Comparison of ENCODE assay signal across 8 mouse cellular contexts in the genomic region with DNA sequence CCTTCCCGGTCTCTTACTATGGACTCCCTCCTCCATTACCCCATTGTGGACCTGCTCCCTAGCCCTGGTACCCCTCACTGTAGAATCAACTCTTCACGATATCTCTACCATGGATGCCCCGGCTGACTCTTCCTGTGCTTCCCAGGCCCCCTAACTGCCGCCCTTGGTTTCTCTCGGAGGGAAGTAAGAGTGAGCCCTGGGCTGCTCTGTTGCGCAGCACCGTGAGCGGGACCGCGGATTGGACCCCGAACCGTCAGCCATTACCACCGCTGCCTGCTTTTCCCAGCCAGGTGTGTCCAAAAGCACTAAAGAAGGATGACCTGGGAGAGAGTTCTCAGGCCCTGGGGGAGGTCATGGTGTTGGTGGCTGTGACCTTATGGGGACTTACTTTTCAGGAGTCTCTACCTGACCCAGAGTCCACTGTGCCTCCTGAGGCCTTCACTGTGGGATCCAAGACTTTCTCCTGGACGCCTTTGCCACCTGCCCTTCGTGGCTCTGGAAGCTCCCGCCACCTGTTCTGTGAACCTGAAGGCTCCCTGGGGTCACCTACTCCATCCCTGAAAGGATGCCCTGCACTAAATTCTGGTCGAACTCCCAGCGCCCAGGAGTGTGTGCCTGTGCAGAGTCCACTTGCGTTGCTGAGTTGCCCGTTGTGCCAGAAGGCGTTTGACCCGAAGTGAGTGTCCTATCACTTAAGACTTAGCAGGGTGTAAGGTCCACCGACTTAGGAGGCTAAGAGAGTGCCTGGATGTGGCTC. TPM values are rescaled to one million over a fixed set of nuclear protein-coding genes. Genes with fewer than 3 reads are reported as not detected.
DNase-seq lines count a peak whose midpoint lies in the region; ATAC-seq and TF ChIP-seq lines count a peak whose summit lies in the region.

No protein-coding gene starts in this region.

- H3K4me1 ChIP-seq in bone marrow, adult 2 months (ENCODE audit: control insufficient read depth, insufficient read depth, low read length): no peaks in the 10 kb centered on the region; the same call in 1 of the 2 replicates
- peaks cover 16% of the 10 kb centered on the region for H3K4me1 ChIP-seq in forebrain, embryonic 11.5 days (replicated peaks; ENCODE audit: control insufficient read depth, insufficient read depth, low read length)
- peaks cover 28% of the 10 kb centered on the region for H3K4me1 ChIP-seq in liver, embryonic 15.5 days (replicated peaks)
- H3K4me1 ChIP-seq in small intestine, adult 2 months (ENCODE audit: control insufficient read depth, insufficient read depth, insufficient read length, low read length): peaks cover 7% of the 10 kb centered on the region; the same call in 1 of the 2 replicates

- peak; percentile 26 for DNase-seq in right cerebral cortex, postnatal 25 days
- DNase-seq in right cerebral cortex, adult 2 months (ENCODE audit: low spot score in 2 of 2): no peak
- DNase-seq in forebrain, embryonic 11.5 days (ENCODE audit: low spot score): peak; percentile 58
- no peak for DNase-seq in gastrocnemius, postnatal 25 days

- WGBS in bone marrow, adult 2 months: 29% methylated on average over 23 of the region's 23 CpGs
- 10% methylated on average over 23 of the region's 23 CpGs for WGBS in forebrain, embryonic 11.5 days
- WGBS in liver, embryonic 15.5 days (ENCODE audit: insufficient replicate concordance): 27% methylated on average over 23 of the region's 23 CpGs
- WGBS in small intestine, adult 2 months: 7% methylated on average over 23 of the region's 23 CpGs

- H3K36me3 ChIP-seq in forebrain, embryonic 11.5 days (ENCODE audit: control insufficient read depth, insufficient read depth, low read length): no peaks in the 10 kb centered on the region; the same call in 1 of the 2 replicates
- H3K36me3 ChIP-seq in liver, embryonic 15.5 days (replicated peaks): no peaks in the 10 kb centered on the region
- no peaks in the 10 kb centered on the region for H3K36me3 ChIP-seq in small intestine, adult 2 months (ENCODE audit: control insufficient read depth, insufficient read depth, low read length)

- no peaks in the 10 kb centered on the region for H3K27me3 ChIP-seq in forebrain, embryonic 11.5 days (ENCODE audit: control insufficient read depth, insufficient read depth, low read length)
- no peaks in the 10 kb centered on the region for H3K27me3 ChIP-seq in liver, embryonic 15.5 days
- H3K27me3 ChIP-seq in small intestine, adult 2 months (ENCODE audit: control insufficient read depth, insufficient read depth, low read length): no peaks in the 10 kb centered on the region

- peak overlapping the region; percentile 73 for H3K9ac ChIP-seq in forebrain, embryonic 11.5 days (ENCODE audit: low read length)
- peak overlapping the region; percentile 66 for H3K9ac ChIP-seq in liver, embryonic 15.5 days

- TF ChIP-seq POLR2A in bone marrow, adult 2 months (IDR thresholded peaks at IDR 0.05; ENCODE audit: borderline replicate concordance, control insufficient read depth, low read depth, low read length): no peak
- TF ChIP-seq POLR2A in small intestine, adult 2 months (IDR thresholded peaks at IDR 0.05; ENCODE audit: low read depth, low read length): no peak

- H3K9me3 ChIP-seq in forebrain, embryonic 11.5 days (ENCODE audit: control insufficient read depth, low read length): no peaks in the 10 kb centered on the region
- no peaks in the 10 kb centered on the region for H3K9me3 ChIP-seq in liver, embryonic 15.5 days (replicated peaks)

- H3K4me3 ChIP-seq in bone marrow, adult 2 months (replicated peaks; ENCODE audit: control insufficient read depth, low read depth, low read length): peak overlapping the region; percentile 83
- H3K4me3 ChIP-seq in forebrain, embryonic 11.5 days (ENCODE audit: low read depth, low read length): peak overlapping the region; percentile 49
- peak overlapping the region; percentile 66 for H3K4me3 ChIP-seq in liver, embryonic 15.5 days (replicated peaks)
- peak overlapping the region; percentile 85 for H3K4me3 ChIP-seq in small intestine, adult 2 months (ENCODE audit: low read depth, low read length)

- TF ChIP-seq CTCF in bone marrow, adult 2 months (IDR thresholded peaks at IDR 0.05; ENCODE audit: control insufficient read depth, insufficient read depth, low read length): no peak
- TF ChIP-seq CTCF in small intestine, adult 2 months (IDR thresholded peaks at IDR 0.05; ENCODE audit: extremely low read depth, insufficient read length, insufficient replicate concordance, low read depth, low read length): no peak

- peak overlapping the region; percentile 95 for H3K27ac ChIP-seq in bone marrow, adult 2 months (ENCODE audit: control insufficient read depth, insufficient read depth, low read depth, low read length, poor library complexity)
- peak overlapping the region; percentile 96 for H3K27ac ChIP-seq in forebrain, embryonic 11.5 days (ENCODE audit: low read depth, low read length)
- peak overlapping the region; percentile 89 for H3K27ac ChIP-seq in liver, embryonic 15.5 days (replicated peaks)
- peak overlapping the region; percentile 91 for H3K27ac ChIP-seq in small intestine, adult 2 months (ENCODE audit: insufficient read depth, low read depth, low read length)

- peak overlapping the region; percentile 89 for H3K4me2 ChIP-seq in forebrain, embryonic 11.5 days (ENCODE audit: low read depth, low read length, severe bottlenecking)
- H3K4me2 ChIP-seq in liver, embryonic 15.5 days: peak overlapping the region; percentile 93

- peak; percentile 19; the same call in 1 of the 2 replicates for ATAC-seq in forebrain, embryonic 11.5 days (replicated peaks; ENCODE audit: low FRiP score)
- ATAC-seq in inflammation-experienced regulatory T-cells, adult 6 months: peak; percentile 20
- peak; percentile 10; the same call in 1 of the 2 replicates for ATAC-seq in liver, embryonic 15.5 days (ENCODE audit: insufficient read depth)

RNA-seq across cellular contexts. Expression of gene Faap20, which starts 0.9 kb away (rescaled TPM):
- polyA plus RNA-seq in bone marrow, adult 2 months (2011; ENCODE audit: insufficient read depth, insufficient read length, low replicate concordance, missing spikeins): 19.3 and 29.3 TPM in 2 replicates
- 105 and 107 TPM in 2 replicates for polyA plus RNA-seq in forebrain, embryonic 11.5 days (2014; fragmentation: Nextera tagmentation; extraction: Ambion mirVana)
- 10 to 100 TPM; 44.3 to 57.3 (median 51.6) TPM for polyA plus RNA-seq in inflammation-experienced regulatory T-cells, adult 6 months (2017; shearing (Covaris generic))
- polyA plus RNA-seq in liver, embryonic 15.5 days (2015; fragmentation: Nextera tagmentation; extraction: Ambion mirVana): 18.2 and 19.7 TPM in 2 replicates
- polyA plus RNA-seq in small intestine, adult 2 months (2012; rRNA removed): 22.5 and 52.0 TPM in 2 replicates
- 1 to 10 TPM; 5.3 to 8.2 TPM for total RNA-seq in gastrocnemius, postnatal 25 days (2021)

RNA-seq across cellular contexts. Expression of gene Ski, which starts 28.1 kb away (rescaled TPM):
- polyA plus RNA-seq in bone marrow, adult 2 months (2011; ENCODE audit: insufficient read depth, insufficient read length, low replicate concordance, missing spikeins): 7.0 and 10.4 TPM in 2 replicates
- 14.1 and 14.7 TPM in 2 replicates for polyA plus RNA-seq in forebrain, embryonic 11.5 days (2014; fragmentation: Nextera tagmentation; extraction: Ambion mirVana)
- 10 to 100 TPM; 10.7 to 26.8 (median 26.8) TPM for polyA plus RNA-seq in inflammation-experienced regulatory T-cells, adult 6 months (2017; shearing (Covaris generic))
- polyA plus RNA-seq in liver, embryonic 15.5 days (2015; fragmentation: Nextera tagmentation; extraction: Ambion mirVana): 2.1 and 2.6 TPM in 2 replicates
- polyA plus RNA-seq in small intestine, adult 2 months (2012; rRNA removed): 27.8 and 48.0 TPM in 2 replicates
- 10 to 100 TPM; 31.3 to 34.7 TPM for total RNA-seq in gastrocnemius, postnatal 25 days (2021)

Comparison
In these comparisons a context has a peak if more than half of its experiments do, and no peak if none do; other contexts are left out.
1. DNase-seq: peak in right cerebral cortex, postnatal 25 days (single experiment) and forebrain, embryonic 11.5 days (single experiment); none in right cerebral cortex, adult 2 months (0 of 2) and gastrocnemius, postnatal 25 days (single experiment).
2. Peak in every context shown above with its lines, with median percentiles within 50 percentile points of each other: H3K27ac ChIP-seq, H3K4me3 ChIP-seq and ATAC-seq.